Mouse (Mus musculus) ZHBTc4 (cell line): ENCODE measurements at regions not wholly inside any gene's neighbourhood (a gene's known extent, or its start where the extent isn't known, plus 50 kb on each side); places are given as distances from the start of the nearest gene placed in this dataset.
A peak's percentile ranks its signal among the peaks of the same experiment; 100 is the strongest.

ENCODE experiments used
- DNase-seq: peaks from one replicate; pipeline ENCODE4 v3.0.0-alpha.2; 2011; ENCODE audit warnings: low read depth, low spot score

- peak; percentile 40 for DNase-seq
These were observed 222.3 kb upstream of the Spdye4c start for GRCm38 (mm10) chr2:128368534-128369273.

GRCm38 (mm10) chr2:128370821-128371220 is 220.2 kb upstream of the Spdye4c start:
- DNase-seq: no peak

- no peak for DNase-seq
These were observed 218.8 kb upstream of the Spdye4c start for GRCm38 (mm10) chr2:128372204-128372603.

- peak; percentile 56 for DNase-seq
These were observed 217.4 kb upstream of the Spdye4c start for GRCm38 (mm10) chr2:128373363-128374252.

- no peak for DNase-seq
These were observed 216.8 kb upstream of the Spdye4c start for GRCm38 (mm10) chr2:128374253-128374566.

GRCm38 (mm10) chr2:128374926-128375325 is 216.1 kb upstream of the Spdye4c start:
- no peak for DNase-seq

- no peak for DNase-seq
These were observed 215.2 kb upstream of the Spdye4c start for GRCm38 (mm10) chr2:128375827-128376226.

- no peak for DNase-seq
These were observed 213.8 kb upstream of the Spdye4c start for GRCm38 (mm10) chr2:128377176-128377575.

GRCm38 (mm10) chr2:128377680-128378079 is 213.3 kb upstream of the Spdye4c start:
- no peak for DNase-seq

GRCm38 (mm10) chr2:128378456-128378855 is 212.6 kb upstream of the Spdye4c start:
- no peak for DNase-seq

- DNase-seq: no peak
These were observed 211.9 kb upstream of the Spdye4c start for GRCm38 (mm10) chr2:128379151-128379550.

- DNase-seq: no peak
These were observed 211.5 kb upstream of the Spdye4c start for GRCm38 (mm10) chr2:128379554-128379953.

- no peak for DNase-seq
These were observed 210.4 kb upstream of the Spdye4c start for GRCm38 (mm10) chr2:128380581-128380980.

GRCm38 (mm10) chr2:128381684-128382205 is 209.3 kb upstream of the Spdye4c start:
- DNase-seq: no peak

- no peak for DNase-seq
These were observed 208.5 kb upstream of the Spdye4c start for GRCm38 (mm10) chr2:128382473-128382872.

- no peak for DNase-seq
These were observed 206.4 kb upstream of the Spdye4c start for GRCm38 (mm10) chr2:128384612-128385011.

GRCm38 (mm10) chr2:128386846-128387621 is 204.0 kb upstream of the Spdye4c start:
- no peak for DNase-seq

GRCm38 (mm10) chr2:128387851-128388471 is 203.0 kb upstream of the Spdye4c start:
- DNase-seq: no peak

GRCm38 (mm10) chr2:128388883-128389470 is 202.0 kb upstream of the Spdye4c start:
- no peak for DNase-seq

- no peak for DNase-seq
These were observed 198.7 kb upstream of the Spdye4c start for GRCm38 (mm10) chr2:128392344-128392743.

GRCm38 (mm10) chr2:128393401-128393800 is 197.6 kb upstream of the Spdye4c start:
- no peak for DNase-seq
